Mouse (Mus musculus) E14TG2a.4 (cell line): Measurements from ENCODE around the gene Golga2.

ENCODE experiments used
- CTCF ChIP-seq: conservative IDR thresholded peaks from 2 replicates; pipeline ENCODE4 v1.5.1; 2014; ENCODE audit warnings: low read length
- NANOG ChIP-seq: IDR thresholded peaks from 2 replicates; pipeline ENCODE4 v1.6.1; 2014; ENCODE audit warnings: borderline replicate concordance, low read length, mixed read lengths

GRCm38 (mm10) chr2:32340836-32341633 lies 53.9 kb downstream of the Golga2 start:
- TF ChIP-seq CTCF (no peak), NANOG (no peak)
